14 mouse cellular contexts compared by ENCODE assay signal in genomic region chr19:40376566-40377281, GRCm38 (mm10).
DNase-seq lines count a peak whose midpoint lies in the region; ATAC-seq and TF ChIP-seq lines count a peak whose summit lies in the region.
"Had no signal": no experiment of that assay in that cellular context is flagged by ENCODE, and none has a peak within 500 bp of the region (broad histone marks: within the 10 kb centered on the region; RNA-seq: fewer than 3 reads in every experiment).

No protein-coding gene starts in this region.

- DNase-seq in layer of hippocampus, adult 2 months (ENCODE audit: low spot score in 2 of 2), result no peak
- DNase-seq in layer of hippocampus, postnatal 10 days (ENCODE audit: low spot score in 2 of 2), result no peak
- peak; percentile 43 to 49 for DNase-seq in gastrocnemius, adult 8-10 months (ENCODE audit: low spot score in 2 of 2)
- DNase-seq in heart, embryonic 10.5 days (ENCODE audit: low spot score), result no peak
- peak; percentile 72 for DNase-seq in heart, postnatal 4 days
- DNase-seq in liver, embryonic 11.5 days (ENCODE audit: low spot score), result no peak
- DNase-seq: forebrain, postnatal 0 days; thymus, postnatal 14 days had no signal

- no peak for TF ChIP-seq CTCF in layer of hippocampus, adult 2 months (conservative IDR thresholded peaks at IDR 0.05)

- no peak overlapping the region for H3K4me2 ChIP-seq in liver, embryonic 11.5 days
- H3K4me2 ChIP-seq: embryonic facial prominence, embryonic 13.5 days; liver, embryonic 15.5 days had no signal

- no peaks in the 10 kb centered on the region for H3K27me3 ChIP-seq in heart, embryonic 10.5 days (ENCODE audit: insufficient read depth, poor library complexity, severe bottlenecking)
- no peaks in the 10 kb centered on the region for H3K27me3 ChIP-seq in liver, embryonic 11.5 days (replicated peaks; ENCODE audit: control insufficient read depth, insufficient read depth, low read length)
- H3K27me3 ChIP-seq: embryonic facial prominence, embryonic 13.5 days; liver, embryonic 15.5 days had no signal

- peaks cover 26% of the 10 kb centered on the region; the same call in 1 of the 2 replicates for H3K36me3 ChIP-seq in heart, embryonic 10.5 days
- H3K36me3 ChIP-seq in liver, embryonic 11.5 days (ENCODE audit: control insufficient read depth, insufficient read depth, low read length), result no peaks in the 10 kb centered on the region

- no peaks in the 10 kb centered on the region for H3K9me3 ChIP-seq in heart, embryonic 10.5 days
- no peaks in the 10 kb centered on the region for H3K9me3 ChIP-seq in liver, embryonic 11.5 days (ENCODE audit: control insufficient read depth, low read length)
- H3K9me3 ChIP-seq: embryonic facial prominence, embryonic 13.5 days; liver, embryonic 15.5 days had no signal

- H3K27ac ChIP-seq in layer of hippocampus, adult 2 months, result peak overlapping the region; percentile 67; the same call in 1 of the 2 replicates
- H3K27ac ChIP-seq in heart, embryonic 10.5 days, result peak overlapping the region; percentile 75
- no peak overlapping the region for H3K27ac ChIP-seq in liver, embryonic 11.5 days (ENCODE audit: low read depth, low read length)
- H3K27ac ChIP-seq: embryonic facial prominence, embryonic 13.5 days; liver, embryonic 15.5 days; macrophage had no signal

- peaks cover 31% of the 10 kb centered on the region for H3K4me1 ChIP-seq in heart, embryonic 10.5 days
- H3K4me1 ChIP-seq in liver, embryonic 11.5 days (replicated peaks; ENCODE audit: control insufficient read depth, insufficient read depth, low read length), result no peaks in the 10 kb centered on the region
- H3K4me1 ChIP-seq: liver, embryonic 15.5 days had no signal

- H3K4me3 ChIP-seq in layer of hippocampus, adult 2 months, result no peak overlapping the region
- H3K4me3 ChIP-seq in heart, embryonic 10.5 days, result no peak overlapping the region
- no peak overlapping the region for H3K4me3 ChIP-seq in liver, embryonic 11.5 days (ENCODE audit: low read depth, low read length)
- H3K4me3 ChIP-seq: embryonic facial prominence, embryonic 13.5 days; liver, embryonic 15.5 days had no signal

- ATAC-seq in megakaryocyte, adult 5-6 weeks (ENCODE audit: poor library complexity, severe bottlenecking), result no peak
- no peak; the same call in 1 of the 2 replicates for ATAC-seq in liver, embryonic 11.5 days (replicated peaks; ENCODE audit: low FRiP score)
- ATAC-seq: CD4-positive, CD25-positive, alpha-beta regulatory T cell, adult 4 months; intestine, postnatal 0 days had no signal

- H3K9ac ChIP-seq in liver, embryonic 11.5 days (ENCODE audit: low read depth, low read length), result no peak overlapping the region
- H3K9ac ChIP-seq: embryonic facial prominence, embryonic 13.5 days; forebrain, postnatal 0 days; liver, embryonic 15.5 days had no signal

- WGBS in heart, embryonic 10.5 days, result 56% methylated on average over 21 of the region's 21 CpGs
- 79% methylated on average over 21 of the region's 21 CpGs for WGBS in liver, embryonic 11.5 days

Comparison
In these comparisons a context has a peak if more than half of its experiments do, and no peak if none do; other contexts are left out.
1. DNase-seq: peak in gastrocnemius, adult 8-10 months (2 of 2) and heart, postnatal 4 days (single experiment); none in layer of hippocampus, adult 2 months (0 of 2), layer of hippocampus, postnatal 10 days (0 of 2), heart, embryonic 10.5 days (single experiment) and liver, embryonic 11.5 days (single experiment).